Mouse (Mus musculus) liver, adult 2 months (tissue): ENCODE measurements around the gene Rbm7. TPM values are rescaled to one million over a fixed set of nuclear protein-coding genes. Genes with fewer than 3 reads are reported as not detected.
"Not testable (repeated sequence)": the region's sequence is repeated elsewhere in the genome, so short reads cannot be mapped to it uniquely, and the experiment has no call there.

Source experiments
- DNase-seq: peaks from one replicate; pipeline ENCODE4 v3.0.0-alpha.2; 2011; ENCODE audit warnings: low read depth, low spot score; ENCODE audit errors: extremely low read depth
- H3K27ac ChIP-seq: fragments of 200-500 bp; replicated peaks from 2 replicates; pipeline ENCODE4 v1.5.1; 2012; ENCODE audit warnings: low read depth, mild to moderate bottlenecking, control low read depth, inconsistent platforms, low read length; ENCODE audit not compliant: insufficient read depth
- H3K27me3 ChIP-seq: fragments of 200-500 bp; 2 replicates; pipeline ENCODE4 v1.6.1; 2012; ENCODE audit warnings: mild to moderate bottlenecking, moderate library complexity, low read length, inconsistent platforms; ENCODE audit not compliant: control insufficient read depth, insufficient read depth
- H3K36me3 ChIP-seq: fragments of 200-500 bp; 2 replicates; pipeline ENCODE4 v1.6.1; 2012; ENCODE audit warnings: low read length, inconsistent platforms; ENCODE audit not compliant: control insufficient read depth, insufficient read depth
- H3K4me1 ChIP-seq: fragments of 200-500 bp; 2 replicates; pipeline ENCODE4 v1.6.1; 2011; ENCODE audit warnings: low read length; ENCODE audit not compliant: control insufficient read depth, insufficient read depth
- H3K4me3 ChIP-seq: fragments of 200-500 bp; 2 replicates; pipeline ENCODE4 v1.5.1; 2011; ENCODE audit warnings: low read depth, mild to moderate bottlenecking, control low read depth, low read length, moderate library complexity; ENCODE audit not compliant: insufficient read depth
- H3K79me2 ChIP-seq: fragments of 200-500 bp; 2 replicates; pipeline ENCODE4 v1.6.1; 2012; ENCODE audit warnings: inconsistent platforms, mild to moderate bottlenecking, low read length, moderate library complexity; ENCODE audit not compliant: control insufficient read depth, insufficient read depth
- H3K9ac ChIP-seq: fragments of 200-500 bp; 2 replicates; pipeline ENCODE4 v1.6.1; 2012; ENCODE audit warnings: low read depth, mild to moderate bottlenecking, control low read depth, inconsistent platforms, low read length
- CTCF ChIP-seq: fragments of 200-500 bp; IDR thresholded peaks from 2 replicates; pipeline ENCODE4 v1.5.1; 2011; ENCODE audit warnings: low read depth, low read length, control low read depth
- POLR2A ChIP-seq: fragments of 200-500 bp; IDR thresholded peaks from 2 replicates; pipeline ENCODE4 v1.6.1; 2011; ENCODE audit warnings: low read length, control low read depth; ENCODE audit not compliant: insufficient read depth; ENCODE audit errors: extremely low read depth
- WGBS: fragments of 180-500 bp; shearing (Covaris S2); methylation state at CpG from one replicate; pipeline ENCODE4 v1.1.7; 2018; 5-methylcytosine and 5-hydroxymethylcytosine counted together
- polyA plus RNA-seq: library from polyadenylated mRNA; depleted of rRNA; stranded (reverse); fragments of >200 nt; gene quantifications from 2 replicates; pipeline ENCODE4 v1.2.3, GENCODE M21; 2012; rRNA removed
- total RNA-seq: library from RNA; depleted of rRNA; stranded (reverse); fragments of >200 nt; gene quantifications from 2 replicates; pipeline ENCODE4 v1.2.3, GENCODE M21; 2014; rRNA removed

Rbm7 gene
- total RNA-seq (53.0 and 57.7 TPM in 2 replicates), polyA plus RNA-seq (15.1 and 17.9 TPM in 2 replicates)

- no peaks in the 10 kb centered on the region for H3K27me3 ChIP-seq
- under 1% methylated on average over 72 of the region's 72 CpGs for WGBS
- peaks cover 28% of the 10 kb centered on the region for H3K36me3 ChIP-seq
- peak within 1 kb of the TSS; percentile 92 for H3K9ac ChIP-seq
- peak; percentile 88 for DNase-seq
- peaks cover 3% of the 10 kb centered on the region; the same call in 1 of the 2 replicates for H3K4me1 ChIP-seq
- H3K4me3 ChIP-seq, result peak within 1 kb of the TSS; percentile 85
- H3K79me2 ChIP-seq, result no peaks in the 10 kb centered on the region; the same call in 1 of the 2 replicates
- peak within 1 kb of the TSS; percentile 89 for H3K27ac ChIP-seq
- TF ChIP-seq CTCF, result no peak
- peak; percentile 89 for TF ChIP-seq POLR2A
Observed at GRCm38 (mm10) chr9:48494817-48495547, at the start of gene Rbm7, which contains the start of gene Gm5617. Gene Rbm7, minus strand, starts transcription at chr9:48495299. Gene Gm5617, plus strand, starts transcription at chr9:48495442.

- TF ChIP-seq POLR2A (no peak), CTCF (no peak)
- no peak overlapping the region for H3K9ac ChIP-seq
- no peak overlapping the region for H3K27ac ChIP-seq
- no peaks in the 10 kb centered on the region for H3K4me1 ChIP-seq
- no peak overlapping the region for H3K4me3 ChIP-seq
- H3K27me3 ChIP-seq, result peaks cover 6% of the 10 kb centered on the region; the same call in 1 of the 2 replicates
- WGBS, result 24% methylated on average over 12 of the region's 12 CpGs
- no peaks in the 10 kb centered on the region for H3K36me3 ChIP-seq
- H3K79me2 ChIP-seq, result no peaks in the 10 kb centered on the region
- DNase-seq, result no peak
Observed at GRCm38 (mm10) chr9:48538688-48539087, 43.6 kb upstream of the Rbm7 start.

GRCm38 (mm10) chr9:48538044-48538645 lies 43.0 kb upstream of the Rbm7 start:
- H3K4me1 ChIP-seq, result no peaks in the 10 kb centered on the region
- DNase-seq, result no peak
- no peaks in the 10 kb centered on the region for H3K36me3 ChIP-seq
- H3K79me2 ChIP-seq, result no peaks in the 10 kb centered on the region
- WGBS, result 18% methylated on average over 17 of the region's 17 CpGs
- H3K4me3 ChIP-seq, result no peak overlapping the region
- peaks cover 6% of the 10 kb centered on the region; the same call in 1 of the 2 replicates for H3K27me3 ChIP-seq
- H3K27ac ChIP-seq, result no peak overlapping the region
- TF ChIP-seq CTCF (no peak), POLR2A (no peak)
- H3K9ac ChIP-seq, result no peak overlapping the region

- H3K79me2 ChIP-seq, H3K36me3 ChIP-seq, H3K9ac ChIP-seq, DNase-seq, H3K4me1 ChIP-seq, H3K4me3 ChIP-seq, H3K27me3 ChIP-seq, H3K27ac ChIP-seq: not testable (repeated sequence)
- 63% methylated on average over 1 of the region's 1 CpGs for WGBS
Observed at GRCm38 (mm10) chr9:48537616-48538015, 42.5 kb upstream of the Rbm7 start.

- Histone ChIP-seq H3K27me3 (peaks cover 6% of the 10 kb centered on the region; the same call in 1 of the 2 replicates), H3K9ac (no peak overlapping the region), H3K4me3 (no peak overlapping the region), H3K27ac (no peak overlapping the region), H3K36me3 (no peaks in the 10 kb centered on the region), H3K79me2 (no peaks in the 10 kb centered on the region), H3K4me1 (no peaks in the 10 kb centered on the region)
- no peak for DNase-seq
- TF ChIP-seq CTCF, result no peak
- WGBS, result 71% methylated on average over 1 of the region's 1 CpGs
Observed at GRCm38 (mm10) chr9:48536414-48536813, 41.3 kb upstream of the Rbm7 start.

- no peaks in the 10 kb centered on the region for H3K27me3 ChIP-seq
- no peak overlapping the region for H3K9ac ChIP-seq
- 89% methylated on average over 2 of the region's 2 CpGs for WGBS
- TF ChIP-seq POLR2A, result no peak
- TF ChIP-seq CTCF, result no peak
- H3K36me3 ChIP-seq, result no peaks in the 10 kb centered on the region
- H3K4me1 ChIP-seq, result no peaks in the 10 kb centered on the region
- H3K4me3 ChIP-seq, result no peak overlapping the region
- H3K27ac ChIP-seq, result no peak overlapping the region
- no peaks in the 10 kb centered on the region for H3K79me2 ChIP-seq
- peak; percentile 38 for DNase-seq
Observed at GRCm38 (mm10) chr9:48532730-48533129, 37.6 kb upstream of the Rbm7 start.
